Mouse (Mus musculus) layer of hippocampus, postnatal 10 days (tissue): Measurements from ENCODE around the gene Vmn1r45. TPM values are rescaled to one million over a fixed set of nuclear protein-coding genes. Genes with fewer than 3 reads are reported as not detected.
"Not testable (repeated sequence)": the region's sequence is repeated elsewhere in the genome, so short reads cannot be mapped to it uniquely, and the experiment has no call there.

Experiments
- DNase-seq, 2 experiments: peaks; one replicate each; pipeline ENCODE4 v3.0.0; 2021; ENCODE audit warnings: low spot score in 2 of 2
- long read RNA-seq: library from polyadenylated mRNA; stranded (forward); transcript quantifications from one replicate; pipeline ENCODE4 v2.0.0, GENCODE M21; 2023
- total RNA-seq, 2 experiments: library from RNA; stranded (reverse); gene quantifications; 2 replicates each; pipeline ENCODE4 v1.2.3; 2021

Gene Vmn1r45
- not detected for total RNA-seq
- long read RNA-seq: 0 reads

- not testable (repeated sequence) for DNase-seq
Measured at GRCm38 (mm10) chr6:89940498-89940897, at the start of gene Vmn1r45. Gene Vmn1r45, minus strand, starts transcription at chr6:89940598.

GRCm38 (mm10) chr6:89985989-89986388 lies 45.6 kb upstream of the Vmn1r45 start:
- DNase-seq: no peak

DNA sequence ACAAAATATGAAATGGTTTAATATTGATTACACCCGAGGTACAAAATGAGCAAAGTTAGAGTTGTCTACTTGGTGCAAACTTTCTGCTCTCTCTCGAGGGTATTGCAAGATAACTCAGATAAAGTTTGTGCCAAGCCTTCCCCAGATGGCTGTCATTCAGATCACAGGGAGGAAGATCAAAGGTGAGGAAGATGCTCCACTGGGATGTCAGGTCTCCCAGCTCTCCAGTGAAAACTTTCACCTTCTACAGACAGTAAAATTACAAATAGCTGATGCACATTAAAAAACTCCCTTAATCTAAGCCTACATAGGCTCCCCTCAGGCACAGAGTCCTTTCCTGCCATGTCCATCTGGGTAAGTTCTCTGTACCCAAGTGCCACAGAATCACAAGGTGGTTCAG lies 28.6 kb upstream of the Vmn1r45 start, which contains the start of gene Vmn1r46:
Gene Vmn1r46 (plus strand): TSS at position 301 of the 400 bp plus-strand sequence.
- no peak for DNase-seq

DNA sequence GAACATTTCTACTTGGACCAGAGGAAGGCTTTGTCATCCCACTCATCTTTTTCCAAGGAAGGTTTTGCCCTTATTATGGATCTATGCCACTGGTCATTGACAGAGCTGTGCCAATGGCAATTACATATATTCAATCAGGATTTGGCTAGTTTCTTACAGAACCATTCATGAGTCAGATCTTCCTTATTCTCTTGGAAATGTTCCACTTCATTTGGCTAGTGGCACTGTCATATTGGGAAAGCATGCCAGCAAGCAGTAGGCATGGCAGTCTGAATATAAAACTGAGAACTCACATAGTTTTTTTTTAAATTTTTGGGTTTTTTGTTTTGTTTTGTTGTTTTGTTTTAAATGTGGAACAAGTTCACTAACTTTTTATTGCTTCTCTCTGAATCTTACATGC lies 25.9 kb upstream of the Vmn1r45 start:
- DNase-seq: no peak

GRCm38 (mm10) chr6:89953556-89953955 lies 13.2 kb upstream of the Vmn1r45 start:
- no peak for DNase-seq

DNA sequence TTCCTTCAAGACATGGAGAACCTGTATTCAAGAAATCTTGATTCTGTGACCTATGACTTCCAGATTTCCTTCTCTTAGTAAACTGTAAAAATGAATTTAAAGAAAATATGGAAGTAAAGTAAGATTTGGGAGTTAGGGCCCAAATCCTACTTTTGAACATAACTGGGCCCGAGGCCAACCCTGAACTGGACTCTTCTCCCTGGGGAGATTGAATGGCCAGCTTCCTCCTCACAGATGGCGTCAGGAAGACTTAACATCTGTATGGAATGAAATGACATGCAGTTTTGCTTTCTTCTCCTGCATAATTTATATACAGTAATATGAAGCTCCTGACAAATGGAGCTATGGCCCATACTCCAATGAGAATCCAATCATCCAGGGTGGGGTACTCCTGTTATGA lies 528 bp upstream of the Vmn1r45 start:
- no peak for DNase-seq

DNA sequence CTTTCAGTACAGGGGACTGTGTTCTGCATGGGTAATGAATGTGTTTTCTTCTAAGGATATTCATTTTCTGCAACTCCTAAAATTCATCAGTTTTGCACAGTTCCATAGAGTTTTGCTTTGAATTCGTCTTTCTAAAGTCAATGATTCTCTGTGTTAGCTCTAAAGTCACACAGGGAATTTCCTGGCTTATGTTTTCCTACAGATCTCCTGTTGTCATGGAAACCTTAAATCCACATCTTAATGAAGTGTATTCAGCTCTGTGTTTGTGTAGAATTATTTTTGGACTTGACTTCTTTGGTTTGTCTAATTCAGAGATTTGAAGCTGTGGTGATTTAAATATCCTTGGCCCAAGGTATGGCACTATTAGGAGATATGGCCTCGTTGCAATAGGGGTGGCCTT lies 56.6 kb downstream of the Vmn1r45 start:
- DNase-seq: no peak

GRCm38 (mm10) chr6:89883360-89883759 lies 57.0 kb downstream of the Vmn1r45 start, which contains the start of gene Vmn1r44:
Gene Vmn1r44, plus strand, starts transcription at chr6:89883660.
- no peak for DNase-seq

Other genes starting within 250 kb of the Vmn1r45 start
- not detected for gene Vmn1r40, start 233.1 kb downstream of the Vmn1r45 start, total RNA-seq
- not detected for gene Vmn1r41, start 199.8 kb downstream of the Vmn1r45 start, total RNA-seq
- gene Vmn1r42, start 64.2 kb downstream of the Vmn1r45 start, total RNA-seq: not detected
- not detected for gene Vmn1r43, start 64.2 kb downstream of the Vmn1r45 start, total RNA-seq
- not detected for gene Vmn1r44, start 56.9 kb downstream of the Vmn1r45 start, total RNA-seq
- not detected for gene Vmn1r46, start 28.7 kb upstream of the Vmn1r45 start, total RNA-seq
- not detected for gene Vmn1r47, start 75.5 kb upstream of the Vmn1r45 start, total RNA-seq
- gene Vmn1r48, start 96.2 kb upstream of the Vmn1r45 start, total RNA-seq: not detected
- gene Vmn1r49, start 137.9 kb upstream of the Vmn1r45 start, total RNA-seq: not detected
- gene Vmn1r50, start 160.8 kb upstream of the Vmn1r45 start, total RNA-seq: not detected
- gene Vmn1r51, start 182.0 kb upstream of the Vmn1r45 start, total RNA-seq: not detected
- gene Vmn1r52, start 234.2 kb upstream of the Vmn1r45 start, total RNA-seq: not detected